Comparison of ENCODE assay signal across 8 mouse cellular contexts in the genomic region with DNA sequence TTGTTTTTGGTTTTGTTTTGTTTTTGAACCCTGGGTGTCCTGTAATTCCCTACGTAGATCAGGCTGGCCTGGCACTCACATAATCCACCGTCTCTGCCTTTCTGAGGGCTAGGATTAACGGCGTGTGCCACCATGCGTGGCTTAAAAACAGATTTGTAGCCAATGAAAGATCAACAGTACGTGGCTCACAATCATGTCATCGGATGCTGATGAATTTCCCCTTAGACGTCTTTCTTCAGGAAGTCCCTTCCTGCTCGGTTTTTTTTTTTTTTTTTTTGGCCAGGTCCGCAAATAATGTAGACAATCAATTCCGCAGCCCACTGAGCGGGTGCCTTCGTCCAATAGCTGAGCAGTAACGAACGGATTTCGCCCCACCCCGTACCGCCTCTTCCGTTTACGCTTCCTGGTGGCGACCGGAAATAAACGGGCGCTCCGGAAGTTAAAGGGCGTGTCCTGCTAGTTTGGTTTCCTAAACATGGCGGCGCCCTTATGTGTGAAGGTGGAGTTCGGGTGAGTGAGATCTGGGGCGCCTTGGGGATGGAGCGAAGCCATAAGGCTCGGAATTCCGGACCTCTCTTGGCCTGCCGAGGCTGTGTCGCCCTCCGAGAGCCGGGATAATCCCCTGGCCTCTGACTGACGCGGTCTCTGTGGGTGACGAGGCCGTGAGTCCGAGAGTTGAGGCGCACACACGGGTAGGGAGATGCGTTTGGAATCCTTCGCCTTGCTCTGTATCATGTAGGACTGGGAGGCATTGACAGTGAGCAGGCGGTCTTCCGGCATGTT. TPM values are rescaled to one million over a fixed set of nuclear protein-coding genes. Genes with fewer than 3 reads are reported as not detected.
A peak's percentile ranks its signal among the peaks of the same experiment; 100 is the strongest.
DNase-seq lines count a peak whose midpoint lies in the region; ATAC-seq and TF ChIP-seq lines count a peak whose summit lies in the region.

No protein-coding gene starts in this region.

- peak overlapping the region; percentile 85 for H3K4me3 ChIP-seq in gastrocnemius, adult 2 months
- peak overlapping the region; percentile 96 for H3K4me3 ChIP-seq in hindbrain, postnatal 0 days (ENCODE audit: low read length)
- peak overlapping the region; percentile 88 for H3K4me3 ChIP-seq in left cerebral cortex, adult 2 months

- H3K27ac ChIP-seq in gastrocnemius, adult 2 months, result peak overlapping the region; percentile 93
- H3K27ac ChIP-seq in hindbrain, postnatal 0 days, result peak overlapping the region; percentile 89
- H3K27ac ChIP-seq in left cerebral cortex, adult 2 months, result peak overlapping the region; percentile 97

- peak; percentile 98 for ATAC-seq in common myeloid progenitor, adult 5-6 weeks (replicated peaks; ENCODE audit: low read depth, poor library complexity, severe bottlenecking)
- ATAC-seq in hindbrain, postnatal 0 days, result peak; percentile 97
- ATAC-seq in megakaryocyte, adult 5-6 weeks (ENCODE audit: poor library complexity, severe bottlenecking), result peak; percentile 99

- peak overlapping the region; percentile 94 for H3K4me2 ChIP-seq in hindbrain, postnatal 0 days (ENCODE audit: low read depth, low read length)

- H3K9me3 ChIP-seq in hindbrain, postnatal 0 days (ENCODE audit: low read length), result no peaks in the 10 kb centered on the region

- no peaks in the 10 kb centered on the region for H3K27me3 ChIP-seq in hindbrain, postnatal 0 days (ENCODE audit: insufficient read depth, low read length)

- intact Hi-C loops in gastrocnemius, adult 2 months (cut with DNase I), result no loop called here
- intact Hi-C loops in left cerebral cortex, adult 2 months (cut with DNase I), result no loop called here

- no peaks in the 10 kb centered on the region for H3K36me3 ChIP-seq in hindbrain, postnatal 0 days (ENCODE audit: insufficient read depth, low read length)

- peak; percentile 99 for DNase-seq in ZHBTc4 (ENCODE audit: low read depth, low spot score)
- peak; percentile 96 for DNase-seq in gastrocnemius, adult 2 months
- peak; percentile 99 for DNase-seq in hindbrain, postnatal 0 days (ENCODE audit: low spot score)
- DNase-seq in left cerebral cortex, adult 2 months (ENCODE audit: extremely low spot score in 1 of 2, low spot score in 2 of 2), result peak; percentile 93 to 94
- peak; percentile 96 to 97 for DNase-seq in right cerebral cortex, adult 2 months (ENCODE audit: low spot score in 2 of 2)
- DNase-seq in urinary bladder, postnatal 14 days (ENCODE audit: low spot score), result peak; percentile 96

- peaks cover 12% of the 10 kb centered on the region for H3K4me1 ChIP-seq in hindbrain, postnatal 0 days (ENCODE audit: insufficient read depth, low read length)

- WGBS in hindbrain, postnatal 0 days, result under 1% methylated on average over 48 of the region's 48 CpGs

- TF ChIP-seq CTCF in gastrocnemius, adult 2 months (IDR thresholded peaks at IDR 0.05), result no peak
- TF ChIP-seq CTCF in hindbrain, postnatal 0 days (IDR thresholded peaks at IDR 0.05; ENCODE audit: low read depth), result no peak
- TF ChIP-seq CTCF in left cerebral cortex, adult 2 months (IDR thresholded peaks at IDR 0.05), result no peak; the same call in 1 of the 2 replicates

- H3K9ac ChIP-seq in hindbrain, postnatal 0 days (replicated peaks; ENCODE audit: low read length), result peak overlapping the region; percentile 78

RNA-seq across cellular contexts. Expression of gene Urm1, which starts 7.2 kb away (rescaled TPM):
- 20.1 and 23.9 TPM in 2 replicates for total RNA-seq in common myeloid progenitor, adult 5-6 weeks (2017)
- 10 to 100 TPM; 29.6 to 31.3 TPM for total RNA-seq in gastrocnemius, adult 2 months (2021)
- 46.1 and 70.7 TPM in 2 replicates for total RNA-seq in hindbrain, postnatal 0 days (2014; rRNA removed)
- 28.7 and 29.3 TPM in 2 replicates for polyA plus RNA-seq in hindbrain, postnatal 0 days (2015; fragmentation: Nextera tagmentation; extraction: Ambion mirVana)
- 10 to 100 TPM; 48.4 to 50.0 TPM for total RNA-seq in left cerebral cortex, adult 2 months (2021)
- 8.2 and 9.3 TPM in 2 replicates for total RNA-seq in megakaryocyte, adult 5-6 weeks (2015)
- 16.1 and 17.8 TPM in 2 replicates for total RNA-seq in megakaryocyte, adult 5-6 weeks (2017)

RNA-seq across cellular contexts. Expression of gene Slc27a4, which starts 24.7 kb away (rescaled TPM):
- 3.3 and 5.9 TPM in 2 replicates for total RNA-seq in common myeloid progenitor, adult 5-6 weeks (2017)
- 1 to 10 TPM; 6.5 to 9.4 TPM for total RNA-seq in gastrocnemius, adult 2 months (2021)
- 139 TPM in 2 replicates for total RNA-seq in hindbrain, postnatal 0 days (2014; rRNA removed)
- polyA plus RNA-seq in hindbrain, postnatal 0 days (2015; fragmentation: Nextera tagmentation; extraction: Ambion mirVana), result 43.4 and 46.4 TPM in 2 replicates
- 10 to 100 TPM; 74.7 to 80.7 TPM for total RNA-seq in left cerebral cortex, adult 2 months (2021)
- total RNA-seq in megakaryocyte, adult 5-6 weeks (2015), result 14.1 and 17.7 TPM in 2 replicates
- total RNA-seq in megakaryocyte, adult 5-6 weeks (2017), result 17.4 and 18.0 TPM in 2 replicates

RNA-seq across cellular contexts. Expression of gene Trub2, which starts 38.8 kb away (rescaled TPM):
- 45.7 and 58.0 TPM in 2 replicates for total RNA-seq in common myeloid progenitor, adult 5-6 weeks (2017)
- 10 to 100 TPM; 28.2 to 29.1 TPM for total RNA-seq in gastrocnemius, adult 2 months (2021)
- total RNA-seq in hindbrain, postnatal 0 days (2014; rRNA removed), result 47.4 and 49.9 TPM in 2 replicates
- 32.5 and 34.2 TPM in 2 replicates for polyA plus RNA-seq in hindbrain, postnatal 0 days (2015; fragmentation: Nextera tagmentation; extraction: Ambion mirVana)
- 10 to 100 TPM; 40.9 to 50.4 TPM for total RNA-seq in left cerebral cortex, adult 2 months (2021)
- total RNA-seq in megakaryocyte, adult 5-6 weeks (2015), result 13.7 and 16.1 TPM in 2 replicates
- 21.3 and 33.2 TPM in 2 replicates for total RNA-seq in megakaryocyte, adult 5-6 weeks (2017)

RNA-seq across cellular contexts. Expression of gene Coq4, which starts 39.8 kb away (rescaled TPM):
- total RNA-seq in common myeloid progenitor, adult 5-6 weeks (2017), result 7.4 and 10.3 TPM in 2 replicates
- 1 to 10 TPM; 7.9 to 9.7 TPM for total RNA-seq in gastrocnemius, adult 2 months (2021)
- total RNA-seq in hindbrain, postnatal 0 days (2014; rRNA removed), result 52.0 and 58.2 TPM in 2 replicates
- polyA plus RNA-seq in hindbrain, postnatal 0 days (2015; fragmentation: Nextera tagmentation; extraction: Ambion mirVana), result 32.5 and 35.8 TPM in 2 replicates
- total RNA-seq in left cerebral cortex, adult 2 months (2021), result 10 to 100 TPM; 28.8 to 30.1 TPM
- total RNA-seq in megakaryocyte, adult 5-6 weeks (2015), result 3.5 and 4.6 TPM in 2 replicates
- total RNA-seq in megakaryocyte, adult 5-6 weeks (2017), result 1.5 and 2.9 TPM in 2 replicates

RNA-seq across cellular contexts. Expression of gene Cercam, which starts 41.8 kb away (rescaled TPM):
- 9.8 and 14.0 TPM in 2 replicates for total RNA-seq in common myeloid progenitor, adult 5-6 weeks (2017)
- total RNA-seq in gastrocnemius, adult 2 months (2021), result 1 to 10 TPM; 2.2 to 4.6 TPM
- total RNA-seq in hindbrain, postnatal 0 days (2014; rRNA removed), result 32.5 and 37.7 TPM in 2 replicates
- polyA plus RNA-seq in hindbrain, postnatal 0 days (2015; fragmentation: Nextera tagmentation; extraction: Ambion mirVana), result 17.8 and 20.6 TPM in 2 replicates
- 1 to 10 TPM; 5.9 to 8.6 TPM for total RNA-seq in left cerebral cortex, adult 2 months (2021)
- 5.3 and 9.6 TPM in 2 replicates for total RNA-seq in megakaryocyte, adult 5-6 weeks (2015)
- 4.3 and 6.7 TPM in 2 replicates for total RNA-seq in megakaryocyte, adult 5-6 weeks (2017)

Comparison
In these comparisons a context has a peak if more than half of its experiments do, and no peak if none do; other contexts are left out.
1. Peak in every context shown above with its lines: DNase-seq, ATAC-seq, H3K4me3 ChIP-seq and H3K27ac ChIP-seq.